Mouse (Mus musculus): ENCODE data around the gene Gm15737. TPM values are rescaled to one million over a fixed set of nuclear protein-coding genes. Genes with fewer than 3 reads are reported as not detected.

The Gm15737 gene
- polyA plus RNA-seq, 2 experiments = 0.01 to 0.10 TPM

- ATAC-seq (ENCODE audit: low FRiP score, low read depth) = no peak
- no peak for TF ChIP-seq POLR2A (IDR thresholded peaks at IDR 0.05; ENCODE audit: borderline replicate concordance, extremely low read depth, insufficient read depth, insufficient read length)
- no peak for DNase-seq (ENCODE audit: low spot score)
- Histone ChIP-seq H3K36me3 (ENCODE audit: control insufficient read depth, insufficient read depth, low read length) (no peaks in the 10 kb centered on the region; the same call in 1 of the 2 replicates), H3K27ac (replicated peaks; ENCODE audit: low read depth, low read length) (no peak overlapping the region), H3K9me3 (ENCODE audit: control insufficient read depth, low read length) (no peaks in the 10 kb centered on the region), H3K4me3 (replicated peaks; ENCODE audit: low read length) (no peak overlapping the region), H3K27me3 (ENCODE audit: control insufficient read depth, insufficient read depth, low read length) (no peaks in the 10 kb centered on the region), H3K4me2 (replicated peaks; ENCODE audit: low read depth, low read length, severe bottlenecking) (no peak overlapping the region), H3K4me1 (ENCODE audit: control insufficient read depth, insufficient read depth, low read length) (peaks cover 6% of the 10 kb centered on the region; the same call in 1 of the 2 replicates), H3K9ac (ENCODE audit: low read depth, low read length, severe bottlenecking) (no peak overlapping the region)
- 91% methylated on average over 8 of the region's 8 CpGs for WGBS
Measured at GRCm38 (mm10) chr6:92845898-92846297, 23.3 kb upstream of the Gm15737 start.

DNA sequence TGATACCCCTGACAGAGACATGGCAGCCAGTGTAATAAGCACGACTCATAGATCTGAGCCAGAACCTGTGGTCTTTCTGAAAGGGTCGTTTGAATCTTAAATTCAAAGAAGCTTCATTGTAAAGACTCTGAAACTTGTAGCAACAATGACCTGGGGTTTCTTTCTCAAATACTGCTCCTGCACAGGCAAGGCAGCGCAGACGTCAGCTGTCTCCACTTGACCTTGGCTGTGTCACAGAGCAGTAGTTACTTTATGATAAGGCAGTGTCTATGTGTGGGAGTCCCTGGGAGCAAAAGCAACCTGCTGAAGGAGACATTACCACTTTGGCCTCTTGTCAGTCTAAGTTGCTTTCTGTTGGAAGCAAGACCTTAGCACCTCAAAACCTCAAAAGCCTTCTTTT lies 22.5 kb upstream of the Gm15737 start:
- 70% methylated on average over 4 of the region's 4 CpGs for WGBS
- Histone ChIP-seq H3K27ac (replicated peaks; ENCODE audit: low read depth, low read length) (no peak overlapping the region), H3K4me3 (replicated peaks; ENCODE audit: low read length) (no peak overlapping the region), H3K4me1 (ENCODE audit: control insufficient read depth, insufficient read depth, low read length) (peaks cover 6% of the 10 kb centered on the region; the same call in 1 of the 2 replicates), H3K9ac (ENCODE audit: low read depth, low read length, severe bottlenecking) (no peak overlapping the region), H3K9me3 (ENCODE audit: control insufficient read depth, low read length) (no peaks in the 10 kb centered on the region), H3K36me3 (ENCODE audit: control insufficient read depth, insufficient read depth, low read length) (no peaks in the 10 kb centered on the region; the same call in 1 of the 2 replicates), H3K4me2 (replicated peaks; ENCODE audit: low read depth, low read length, severe bottlenecking) (no peak overlapping the region), H3K27me3 (ENCODE audit: control insufficient read depth, insufficient read depth, low read length) (no peaks in the 10 kb centered on the region)
- ATAC-seq (ENCODE audit: low FRiP score, low read depth) = no peak
- no peak for DNase-seq (ENCODE audit: low spot score)
- no peak for TF ChIP-seq POLR2A (IDR thresholded peaks at IDR 0.05; ENCODE audit: borderline replicate concordance, extremely low read depth, insufficient read depth, insufficient read length)

GRCm38 (mm10) chr6:92849208-92849607 lies 19.9 kb upstream of the Gm15737 start:
- DNase-seq (ENCODE audit: low spot score) (no peak), ATAC-seq (ENCODE audit: low FRiP score, low read depth) (no peak)
- 97% methylated on average over 9 of the region's 9 CpGs for WGBS
- H3K9me3 ChIP-seq (ENCODE audit: control insufficient read depth, low read length) = no peaks in the 10 kb centered on the region
- H3K4me1 ChIP-seq (ENCODE audit: control insufficient read depth, insufficient read depth, low read length) = no peaks in the 10 kb centered on the region
- H3K4me2 ChIP-seq (replicated peaks; ENCODE audit: low read depth, low read length, severe bottlenecking) = no peak overlapping the region
- no peak for TF ChIP-seq POLR2A (IDR thresholded peaks at IDR 0.05; ENCODE audit: borderline replicate concordance, extremely low read depth, insufficient read depth, insufficient read length)
- no peaks in the 10 kb centered on the region for H3K27me3 ChIP-seq (ENCODE audit: control insufficient read depth, insufficient read depth, low read length)
- H3K27ac ChIP-seq (replicated peaks; ENCODE audit: low read depth, low read length) = no peak overlapping the region
- no peak overlapping the region for H3K4me3 ChIP-seq (replicated peaks; ENCODE audit: low read length)
- no peak overlapping the region for H3K9ac ChIP-seq (ENCODE audit: low read depth, low read length, severe bottlenecking)
- H3K36me3 ChIP-seq (ENCODE audit: control insufficient read depth, insufficient read depth, low read length) = peaks cover under 1% of the 10 kb centered on the region; the same call in 1 of the 2 replicates

GRCm38 (mm10) chr6:92850250-92850649 lies 18.9 kb upstream of the Gm15737 start:
- DNase-seq (ENCODE audit: low spot score) = peak; percentile 59

GRCm38 (mm10) chr6:92854873-92855272 lies 14.3 kb upstream of the Gm15737 start:
- Histone ChIP-seq H3K4me1 (ENCODE audit: control insufficient read depth, insufficient read depth, low read length) (no peaks in the 10 kb centered on the region), H3K27ac (replicated peaks; ENCODE audit: low read depth, low read length) (no peak overlapping the region), H3K9ac (ENCODE audit: low read depth, low read length, severe bottlenecking) (no peak overlapping the region), H3K4me2 (replicated peaks; ENCODE audit: low read depth, low read length, severe bottlenecking) (no peak overlapping the region), H3K4me3 (replicated peaks; ENCODE audit: low read length) (no peak overlapping the region), H3K9me3 (ENCODE audit: control insufficient read depth, low read length) (no peaks in the 10 kb centered on the region), H3K36me3 (ENCODE audit: control insufficient read depth, insufficient read depth, low read length) (peaks cover 33% of the 10 kb centered on the region), H3K27me3 (ENCODE audit: control insufficient read depth, insufficient read depth, low read length) (no peaks in the 10 kb centered on the region)
- no peak for TF ChIP-seq POLR2A (IDR thresholded peaks at IDR 0.05; ENCODE audit: borderline replicate concordance, extremely low read depth, insufficient read depth, insufficient read length)
- DNase-seq (ENCODE audit: low spot score) = no peak
- no peak for ATAC-seq (ENCODE audit: low FRiP score, low read depth)
- WGBS = 92% methylated on average over 4 of the region's 4 CpGs

More at GRCm38 (mm10) chr6:92850250-92850649, 18.9 kb upstream of the Gm15737 start:
- Histone ChIP-seq H3K9ac (ENCODE audit: low read depth, low read length, severe bottlenecking) (no peak overlapping the region), H3K9me3 (ENCODE audit: control insufficient read depth, low read length) (no peaks in the 10 kb centered on the region), H3K27ac (replicated peaks; ENCODE audit: low read depth, low read length) (no peak overlapping the region), H3K4me2 (replicated peaks; ENCODE audit: low read depth, low read length, severe bottlenecking) (no peak overlapping the region), H3K4me3 (replicated peaks; ENCODE audit: low read length) (no peak overlapping the region), H3K4me1 (ENCODE audit: control insufficient read depth, insufficient read depth, low read length) (no peaks in the 10 kb centered on the region), H3K36me3 (ENCODE audit: control insufficient read depth, insufficient read depth, low read length) (peaks cover 5% of the 10 kb centered on the region; the same call in 1 of the 2 replicates), H3K27me3 (ENCODE audit: control insufficient read depth, insufficient read depth, low read length) (no peaks in the 10 kb centered on the region)
- WGBS = 43% methylated on average over 5 of the region's 5 CpGs
- no peak for TF ChIP-seq POLR2A (IDR thresholded peaks at IDR 0.05; ENCODE audit: borderline replicate concordance, extremely low read depth, insufficient read depth, insufficient read length)
- no peak for ATAC-seq (ENCODE audit: low FRiP score, low read depth)

DNA sequence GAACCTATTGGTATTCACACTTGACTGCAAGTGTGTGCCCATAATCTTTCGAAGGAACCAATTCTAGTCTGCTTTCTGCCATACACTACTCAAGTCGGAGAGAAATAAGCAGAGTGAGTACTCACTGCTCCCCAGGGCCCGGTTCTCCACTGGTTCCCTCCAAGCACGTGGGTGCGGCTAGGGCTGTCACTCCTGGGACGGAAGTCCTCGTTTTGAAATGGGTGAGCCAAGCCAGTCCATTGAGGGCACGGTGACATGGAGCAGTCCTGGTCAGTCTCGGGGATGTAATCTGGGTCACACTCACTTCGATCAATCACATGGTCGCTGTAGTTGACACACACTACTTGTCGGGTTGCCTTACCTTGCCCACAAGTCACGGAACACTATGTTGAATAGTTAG lies 11.4 kb upstream of the Gm15737 start:
- Histone ChIP-seq H3K27me3 (ENCODE audit: control insufficient read depth, insufficient read depth, low read length) (no peaks in the 10 kb centered on the region), H3K4me1 (ENCODE audit: control insufficient read depth, insufficient read depth, low read length) (no peaks in the 10 kb centered on the region), H3K9me3 (ENCODE audit: control insufficient read depth, low read length) (no peaks in the 10 kb centered on the region), H3K27ac (replicated peaks; ENCODE audit: low read depth, low read length) (no peak overlapping the region), H3K4me2 (replicated peaks; ENCODE audit: low read depth, low read length, severe bottlenecking) (no peak overlapping the region), H3K36me3 (ENCODE audit: control insufficient read depth, insufficient read depth, low read length) (peaks cover 42% of the 10 kb centered on the region), H3K4me3 (replicated peaks; ENCODE audit: low read length) (no peak overlapping the region), H3K9ac (ENCODE audit: low read depth, low read length, severe bottlenecking) (no peak overlapping the region)
- DNase-seq (ENCODE audit: low spot score) (no peak), ATAC-seq (ENCODE audit: low FRiP score, low read depth) (no peak)
- no peak for TF ChIP-seq POLR2A (IDR thresholded peaks at IDR 0.05; ENCODE audit: borderline replicate concordance, extremely low read depth, insufficient read depth, insufficient read length)
- whole genome bisulfite sequencing = 91% methylated on average over 13 of the region's 13 CpGs
